Mouse (Mus musculus): ENCODE results near the gene Sde2. TPM values are rescaled to one million over a fixed set of nuclear protein-coding genes. Genes with fewer than 3 reads are reported as not detected.
"Not testable (repeated sequence)": the region's sequence is repeated elsewhere in the genome, so short reads cannot be mapped to it uniquely, and the experiment has no call there.

Gene Sde2
- polyA plus RNA-seq, 1 experiment from 2014 or later, result 28.7 TPM

DNA sequence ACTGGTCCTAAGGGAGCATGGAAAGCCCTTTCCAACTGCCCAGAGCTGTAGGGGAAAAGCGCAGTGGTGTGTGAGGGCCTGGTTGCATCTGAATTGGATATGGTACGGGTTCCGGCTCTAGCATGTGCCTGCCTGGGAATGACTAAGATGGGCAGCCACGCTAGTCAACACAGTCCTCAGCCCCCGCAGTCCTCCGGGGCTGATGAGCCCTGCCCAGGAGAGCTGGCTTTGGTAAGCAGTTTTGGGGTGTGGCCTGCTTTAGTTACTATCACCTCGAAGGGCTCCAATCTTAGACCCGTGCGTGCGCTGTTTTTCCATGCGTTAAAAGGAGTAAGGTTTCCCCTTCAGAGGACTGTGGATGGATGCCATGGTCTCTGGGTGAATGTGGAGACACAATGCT is 20.8 kb upstream of the Sde2 start:
- no peaks in the 10 kb centered on the region for H3K4me1 ChIP-seq (ENCODE audit: control insufficient read depth, insufficient read depth, low read depth, low read length)
- no peak for ATAC-seq
- H3K27ac ChIP-seq (ENCODE audit: low read depth, low read length), result no peak overlapping the region
- no peaks in the 10 kb centered on the region for H3K9me3 ChIP-seq (ENCODE audit: control insufficient read depth, low read length)
- no peak overlapping the region for H3K4me2 ChIP-seq (ENCODE audit: low read length)
- no peaks in the 10 kb centered on the region for H3K27me3 ChIP-seq (replicated peaks; ENCODE audit: control insufficient read depth, insufficient read depth, low read length)
- H3K36me3 ChIP-seq (ENCODE audit: control insufficient read depth, insufficient read depth, low read length), result no peaks in the 10 kb centered on the region
- no peak overlapping the region for H3K4me3 ChIP-seq (ENCODE audit: low read length)
- no peak overlapping the region for H3K9ac ChIP-seq (ENCODE audit: low read depth, low read length)
- 83% methylated on average over 11 of the region's 11 CpGs for WGBS

- H3K27ac ChIP-seq (ENCODE audit: low read depth, low read length), result no peak overlapping the region
- 60% methylated on average over 14 of the region's 14 CpGs for WGBS
- H3K4me1 ChIP-seq (ENCODE audit: control insufficient read depth, insufficient read depth, low read depth, low read length), result no peaks in the 10 kb centered on the region
Observed at GRCm38 (mm10) chr1:180830588-180831346, 20.2 kb upstream of the Sde2 start.

DNA sequence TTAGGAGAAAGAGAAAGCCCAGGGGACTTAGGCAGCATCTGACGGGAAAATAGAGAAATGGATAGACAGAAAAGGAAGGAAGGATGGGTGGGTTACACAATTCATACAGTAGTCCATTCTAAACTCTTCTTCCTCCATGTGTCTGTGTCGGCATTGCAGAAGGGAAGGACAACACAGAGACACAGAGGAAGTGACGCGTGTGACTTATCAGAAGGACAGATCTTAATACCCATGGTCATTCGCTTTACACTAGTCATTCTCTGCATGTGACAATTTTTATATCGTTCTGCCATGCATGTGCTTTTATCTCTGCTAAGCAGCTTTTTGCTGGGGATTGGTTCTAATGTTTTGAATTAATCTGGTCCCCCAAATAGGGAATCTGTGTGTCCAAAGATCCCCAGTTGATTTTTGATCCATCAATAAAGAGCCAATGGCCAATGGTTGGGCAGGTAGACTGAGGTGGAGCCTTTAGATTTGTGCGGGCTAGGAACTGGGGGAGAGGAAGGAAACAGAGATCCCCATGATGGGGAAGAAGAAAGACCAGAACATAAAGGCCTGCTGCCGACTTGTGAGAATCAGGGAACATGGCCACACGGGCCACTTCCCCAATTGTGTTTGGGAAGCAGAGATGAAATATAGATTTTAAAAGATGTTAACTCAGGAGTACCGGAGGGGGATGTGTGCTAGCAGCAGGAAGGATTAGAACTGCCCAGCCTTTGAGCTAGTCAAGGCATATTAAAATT is 15.5 kb upstream of the Sde2 start:
- no peak overlapping the region for H3K4me3 ChIP-seq (ENCODE audit: low read length)
- no peaks in the 10 kb centered on the region for H3K9me3 ChIP-seq (ENCODE audit: control insufficient read depth, low read length)
- 86% methylated on average over 10 of the region's 10 CpGs for WGBS
- no peak overlapping the region for H3K4me2 ChIP-seq (ENCODE audit: low read length)
- no peaks in the 10 kb centered on the region for H3K27me3 ChIP-seq (replicated peaks; ENCODE audit: control insufficient read depth, insufficient read depth, low read length)
- ATAC-seq, result no peak
- H3K27ac ChIP-seq (ENCODE audit: low read depth, low read length), result no peak overlapping the region
- no peaks in the 10 kb centered on the region for H3K4me1 ChIP-seq (ENCODE audit: control insufficient read depth, insufficient read depth, low read depth, low read length)
- no peaks in the 10 kb centered on the region for H3K36me3 ChIP-seq (ENCODE audit: control insufficient read depth, insufficient read depth, low read length)
- no peak overlapping the region for H3K9ac ChIP-seq (ENCODE audit: low read depth, low read length)

More at GRCm38 (mm10) chr1:180830588-180831346, 20.2 kb upstream of the Sde2 start:
- Histone ChIP-seq H3K9ac (ENCODE audit: low read depth, low read length) (no peak overlapping the region), H3K4me3 (ENCODE audit: low read length) (no peak overlapping the region), H3K36me3 (ENCODE audit: control insufficient read depth, insufficient read depth, low read length) (no peaks in the 10 kb centered on the region), H3K4me2 (ENCODE audit: low read length) (no peak overlapping the region), H3K27me3 (replicated peaks; ENCODE audit: control insufficient read depth, insufficient read depth, low read length) (no peaks in the 10 kb centered on the region), H3K9me3 (ENCODE audit: control insufficient read depth, low read length) (no peaks in the 10 kb centered on the region)
- no peak for ATAC-seq

DNA sequence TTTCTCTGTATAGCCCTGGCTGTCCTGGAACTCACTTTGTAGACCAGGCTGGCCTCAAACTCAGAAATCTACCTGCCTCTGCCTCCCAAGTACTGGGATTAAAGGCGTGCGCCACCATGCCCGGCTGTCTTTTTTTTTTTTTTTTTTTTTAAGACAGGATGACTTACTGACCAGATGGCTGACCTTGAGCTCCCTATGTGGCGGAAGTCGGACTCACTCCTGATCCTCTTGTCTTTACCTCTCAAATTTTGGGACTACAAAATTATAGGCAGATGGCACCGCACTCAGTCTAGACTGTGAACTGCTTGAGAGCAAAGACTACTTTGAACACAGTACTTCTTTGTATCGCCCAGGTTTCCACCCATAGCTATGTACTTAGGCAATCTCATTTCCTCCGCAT is 14.5 kb upstream of the Sde2 start:
- not testable (repeated sequence) for H3K27ac ChIP-seq (ENCODE audit: low read depth, low read length); H3K9me3 ChIP-seq (ENCODE audit: control insufficient read depth, low read length); H3K9ac ChIP-seq (ENCODE audit: low read depth, low read length); ATAC-seq; H3K27me3 ChIP-seq (replicated peaks; ENCODE audit: control insufficient read depth, insufficient read depth, low read length); H3K36me3 ChIP-seq (ENCODE audit: control insufficient read depth, insufficient read depth, low read length); H3K4me3 ChIP-seq (ENCODE audit: low read length); H3K4me2 ChIP-seq (ENCODE audit: low read length); H3K4me1 ChIP-seq (ENCODE audit: control insufficient read depth, insufficient read depth, low read depth, low read length)
- WGBS, result 94% methylated on average over 8 of the region's 8 CpGs

GRCm38 (mm10) chr1:180837186-180837585 is 13.7 kb upstream of the Sde2 start:
- H3K27me3 ChIP-seq (replicated peaks; ENCODE audit: control insufficient read depth, insufficient read depth, low read length), result no peaks in the 10 kb centered on the region
- no peaks in the 10 kb centered on the region for H3K36me3 ChIP-seq (ENCODE audit: control insufficient read depth, insufficient read depth, low read length)
- no peaks in the 10 kb centered on the region for H3K9me3 ChIP-seq (ENCODE audit: control insufficient read depth, low read length)
- no peak for ATAC-seq
- H3K4me3 ChIP-seq (ENCODE audit: low read length), result no peak overlapping the region
- no peak overlapping the region for H3K4me2 ChIP-seq (ENCODE audit: low read length)
- H3K4me1 ChIP-seq (ENCODE audit: control insufficient read depth, insufficient read depth, low read depth, low read length), result no peaks in the 10 kb centered on the region
- H3K9ac ChIP-seq (ENCODE audit: low read depth, low read length), result no peak overlapping the region
- no peak overlapping the region for H3K27ac ChIP-seq (ENCODE audit: low read depth, low read length)
- 95% methylated on average over 5 of the region's 5 CpGs for WGBS

DNA sequence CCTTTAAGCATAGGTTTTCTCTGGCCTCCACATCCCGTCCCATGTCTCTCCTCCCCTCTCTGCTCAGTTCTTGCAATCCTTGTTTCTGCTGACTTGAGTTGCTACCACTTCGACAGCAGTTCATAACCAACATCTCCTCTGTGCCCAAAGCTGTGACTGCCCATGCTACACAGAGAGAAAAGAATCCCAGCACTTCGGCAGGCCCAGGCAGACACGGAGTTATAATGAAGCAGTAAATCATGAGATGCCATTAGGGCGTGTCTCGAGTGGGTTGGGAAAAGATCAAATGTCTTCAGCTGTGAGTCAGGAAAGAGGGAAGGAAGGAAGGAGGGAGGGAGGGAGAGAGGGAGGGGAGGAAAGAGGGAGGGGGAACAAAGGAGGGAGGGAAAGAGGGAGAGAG is 12.9 kb upstream of the Sde2 start:
- Histone ChIP-seq H3K4me2 (ENCODE audit: low read length) (no peak overlapping the region), H3K4me3 (ENCODE audit: low read length) (no peak overlapping the region), H3K27me3 (replicated peaks; ENCODE audit: control insufficient read depth, insufficient read depth, low read length) (no peaks in the 10 kb centered on the region), H3K9me3 (ENCODE audit: control insufficient read depth, low read length) (no peaks in the 10 kb centered on the region), H3K27ac (ENCODE audit: low read depth, low read length) (no peak overlapping the region), H3K4me1 (ENCODE audit: control insufficient read depth, insufficient read depth, low read depth, low read length) (no peaks in the 10 kb centered on the region), H3K36me3 (ENCODE audit: control insufficient read depth, insufficient read depth, low read length) (no peaks in the 10 kb centered on the region), H3K9ac (ENCODE audit: low read depth, low read length) (no peak overlapping the region)
- 57% methylated on average over 6 of the region's 6 CpGs for WGBS
- ATAC-seq, result no peak

GRCm38 (mm10) chr1:180839201-180839910 is 11.6 kb upstream of the Sde2 start:
- Histone ChIP-seq H3K27me3 (replicated peaks; ENCODE audit: control insufficient read depth, insufficient read depth, low read length) (no peaks in the 10 kb centered on the region), H3K9ac (ENCODE audit: low read depth, low read length) (no peak overlapping the region), H3K4me1 (ENCODE audit: control insufficient read depth, insufficient read depth, low read depth, low read length) (no peaks in the 10 kb centered on the region), H3K9me3 (ENCODE audit: control insufficient read depth, low read length) (no peaks in the 10 kb centered on the region), H3K36me3 (ENCODE audit: control insufficient read depth, insufficient read depth, low read length) (no peaks in the 10 kb centered on the region), H3K27ac (ENCODE audit: low read depth, low read length) (no peak overlapping the region), H3K4me3 (ENCODE audit: low read length) (no peak overlapping the region), H3K4me2 (ENCODE audit: low read length) (no peak overlapping the region)
- ATAC-seq, result no peak
- WGBS, result 70% methylated on average over 8 of the region's 8 CpGs

DNA sequence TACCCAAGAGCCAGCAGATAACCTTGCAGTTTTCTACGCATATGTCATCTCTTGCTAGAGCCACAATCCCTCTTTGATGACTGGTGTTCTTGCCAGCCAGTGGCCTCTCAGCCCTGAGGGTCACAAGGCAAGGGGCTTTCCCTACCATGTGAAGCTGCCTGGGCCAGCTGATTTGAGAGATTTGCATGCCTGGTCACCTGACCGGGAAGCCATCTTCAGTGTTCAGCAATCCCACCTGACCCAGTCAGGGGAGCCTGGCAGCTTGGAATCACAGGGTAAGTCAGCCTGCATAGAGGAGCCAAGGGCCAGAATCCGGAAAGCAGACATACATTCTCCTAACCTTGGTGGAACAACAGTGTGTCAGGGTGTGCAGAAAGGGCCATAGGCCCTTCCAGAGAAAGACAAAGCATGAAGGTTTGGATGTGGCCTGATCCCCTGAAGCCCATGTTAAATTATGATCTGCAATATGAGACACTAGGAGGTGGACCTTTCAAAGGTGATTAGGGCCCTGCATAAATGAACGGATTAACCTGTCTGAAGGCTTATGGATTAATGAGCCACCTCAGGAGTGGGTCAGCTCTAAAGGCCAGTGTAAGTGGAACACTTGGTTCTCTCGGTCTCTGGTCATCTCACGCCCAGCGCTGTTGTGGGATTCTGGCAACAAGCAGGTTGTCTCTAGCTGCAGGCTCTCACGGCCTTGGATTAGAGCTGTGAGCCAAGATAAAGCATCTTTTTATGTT is 9.2 kb upstream of the Sde2 start:
- Histone ChIP-seq H3K9ac (ENCODE audit: low read depth, low read length) (no peak overlapping the region), H3K4me2 (ENCODE audit: low read length) (no peak overlapping the region), H3K27me3 (replicated peaks; ENCODE audit: control insufficient read depth, insufficient read depth, low read length) (no peaks in the 10 kb centered on the region), H3K4me1 (ENCODE audit: control insufficient read depth, insufficient read depth, low read depth, low read length) (no peaks in the 10 kb centered on the region), H3K9me3 (ENCODE audit: control insufficient read depth, low read length) (no peaks in the 10 kb centered on the region), H3K36me3 (ENCODE audit: control insufficient read depth, insufficient read depth, low read length) (no peaks in the 10 kb centered on the region), H3K4me3 (ENCODE audit: low read length) (no peak overlapping the region), H3K27ac (ENCODE audit: low read depth, low read length) (no peak overlapping the region)
- ATAC-seq, result no peak
- WGBS, result 93% methylated on average over 8 of the region's 8 CpGs

Measured in hindbrain, embryonic 16.5 days (tissue).